Mouse (Mus musculus) layer of hippocampus, adult 2 months (tissue): ENCODE results near the gene Pitpnm3. TPM values are rescaled to one million over a fixed set of nuclear protein-coding genes. Genes with fewer than 3 reads are reported as not detected.

ENCODE experiments used
- DNase-seq, 2 experiments: peaks; one replicate each; pipeline ENCODE4 v3.0.0; 2022; ENCODE audit warnings: low spot score in 2 of 2
- H3K27ac ChIP-seq: fragments of 200-600 bp; 2 replicates; pipeline ENCODE4 v1.8.1; 2022
- H3K4me3 ChIP-seq: fragments of 200-600 bp; 2 replicates; pipeline ENCODE4 v1.8.1; 2022; ENCODE audit warnings: mild to moderate bottlenecking
- CTCF ChIP-seq: fragments of 200-600 bp; conservative IDR thresholded peaks from 2 replicates; pipeline ENCODE4 v1.8.1; 2022; ENCODE audit warnings: antibody characterized with exemption, mild to moderate bottlenecking, moderate library complexity
- total RNA-seq, 2 experiments: library from RNA; stranded (reverse); gene quantifications; 2 replicates each; pipeline ENCODE4 v1.2.3; 2021

Pitpnm3 gene
- total RNA-seq, 2 experiments from 2014 or later = 29.3 to 30.0 TPM

DNA sequence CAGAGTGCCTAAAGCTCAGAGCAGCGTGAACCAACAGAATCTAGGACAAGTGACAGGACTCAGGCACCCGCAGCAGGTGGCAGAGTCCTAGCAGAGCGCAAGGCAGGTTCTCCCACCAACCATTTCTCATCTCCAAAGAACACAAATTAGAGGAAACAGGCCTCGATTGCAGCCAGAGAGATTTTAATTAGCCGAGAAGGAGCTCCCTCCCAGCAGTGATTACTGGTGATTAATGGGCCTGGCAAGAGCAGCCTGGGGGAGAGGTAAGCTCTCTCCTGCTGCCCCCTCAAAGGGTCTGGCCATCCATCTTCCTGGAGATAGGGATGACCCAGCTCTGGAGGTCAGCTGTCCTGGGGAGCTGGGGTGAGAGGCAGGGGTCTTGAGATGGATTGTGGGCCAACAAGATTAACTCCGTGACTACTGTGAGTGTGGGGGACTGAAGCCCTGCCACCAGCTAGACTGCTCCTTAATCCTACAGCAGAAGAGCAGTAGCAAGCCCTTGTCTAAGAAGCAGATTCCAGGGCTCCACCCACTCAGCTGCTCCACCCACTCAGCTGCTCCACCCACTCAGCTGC lies 63.2 kb downstream of the Pitpnm3 start:
- peak overlapping the region; percentile 33; the same call in 1 of the 2 replicates for H3K27ac ChIP-seq
- no peak for DNase-seq
- no peak for TF ChIP-seq CTCF
- no peak overlapping the region for H3K4me3 ChIP-seq

DNA sequence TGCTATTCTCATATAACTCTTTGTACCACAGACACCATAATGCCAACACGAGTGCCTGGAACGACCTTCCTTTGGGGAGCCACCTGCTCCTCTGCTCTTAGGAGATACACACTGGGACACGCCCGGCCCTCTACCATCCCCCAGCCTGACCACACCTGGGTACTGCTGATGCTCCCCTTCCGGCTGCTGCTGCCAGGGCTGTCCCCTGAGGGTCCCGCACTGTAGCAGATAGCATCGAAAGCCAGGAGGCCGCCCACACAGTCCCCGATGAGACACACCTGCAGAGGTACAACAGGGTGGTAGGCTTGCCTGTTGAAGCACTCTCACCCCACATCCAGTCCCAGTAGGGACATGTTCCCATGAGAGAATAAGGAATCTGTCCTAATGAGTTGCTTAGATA lies 64.8 kb downstream of the Pitpnm3 start:
- no peak for TF ChIP-seq CTCF
- no peak for DNase-seq
- H3K27ac ChIP-seq = no peak overlapping the region
- no peak overlapping the region for H3K4me3 ChIP-seq

DNA sequence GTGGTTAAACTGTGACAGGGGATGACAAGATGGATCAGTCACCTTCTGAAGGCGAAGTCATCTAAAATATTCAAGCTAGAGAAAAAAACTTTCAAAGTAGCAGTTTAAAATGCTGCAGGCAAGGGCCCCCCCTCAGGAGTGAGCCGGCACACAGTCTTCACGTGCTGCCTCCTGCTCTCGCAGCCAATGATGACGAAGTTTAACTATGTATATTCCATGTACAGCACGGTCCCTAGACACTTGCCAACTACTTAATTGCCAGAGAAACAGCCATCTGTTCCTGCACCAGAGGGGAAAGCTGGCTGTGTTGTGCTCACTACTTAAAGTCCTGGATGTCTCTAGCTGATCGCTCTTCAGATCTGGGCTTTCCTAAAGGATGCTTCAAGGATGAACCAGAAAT lies 67.6 kb downstream of the Pitpnm3 start:
- Histone ChIP-seq H3K4me3 (no peak overlapping the region), H3K27ac (peak overlapping the region; percentile 53; the same call in 1 of the 2 replicates)
- peak; percentile 49 to 75 for DNase-seq
- TF ChIP-seq CTCF = no peak

DNA sequence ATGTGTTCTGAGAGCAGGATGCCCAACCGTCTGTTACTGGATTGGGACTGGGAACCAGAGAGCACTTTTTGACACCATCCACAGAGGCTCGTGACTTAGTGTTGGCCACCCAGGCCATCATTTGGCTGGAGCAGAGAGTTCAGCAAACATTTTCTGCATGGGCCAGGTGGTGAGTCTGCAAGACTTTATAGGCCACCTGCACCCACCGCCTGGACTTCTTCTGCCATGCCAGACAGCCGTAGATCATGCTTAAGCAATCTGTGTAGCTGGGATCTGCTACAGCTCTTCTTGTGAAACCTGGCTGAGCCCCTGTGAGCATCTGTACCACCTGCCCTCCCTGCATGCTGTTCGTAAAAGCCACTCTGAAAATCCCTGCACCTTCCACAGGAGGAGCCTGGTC lies 68.3 kb downstream of the Pitpnm3 start:
- DNase-seq = no peak
- H3K4me3 ChIP-seq = no peak overlapping the region
- peak overlapping the region; percentile 53; the same call in 1 of the 2 replicates for H3K27ac ChIP-seq
- no peak for TF ChIP-seq CTCF

DNA sequence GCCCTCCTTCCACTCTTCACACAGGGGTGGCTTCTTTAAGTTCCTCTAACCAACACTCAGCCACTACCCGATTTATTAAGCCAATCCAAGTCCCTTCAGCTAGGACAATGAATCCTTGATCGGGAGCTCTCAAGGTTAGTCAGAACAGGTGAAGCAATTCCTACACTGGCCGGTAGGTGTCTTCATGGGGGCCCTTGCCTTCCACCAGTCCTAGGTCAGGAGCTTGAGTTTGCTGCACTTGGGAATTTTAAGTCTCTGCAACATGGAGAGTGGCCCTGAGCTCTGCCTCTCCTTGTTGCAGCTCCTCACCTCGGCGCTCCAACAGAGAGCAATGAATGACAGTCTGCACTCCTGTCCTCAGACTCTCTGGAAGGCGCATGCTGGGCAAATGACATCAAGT lies 69.2 kb downstream of the Pitpnm3 start:
- Histone ChIP-seq H3K27ac (no peak overlapping the region), H3K4me3 (no peak overlapping the region)
- peak; percentile 69 for TF ChIP-seq CTCF
- no peak for DNase-seq

DNA sequence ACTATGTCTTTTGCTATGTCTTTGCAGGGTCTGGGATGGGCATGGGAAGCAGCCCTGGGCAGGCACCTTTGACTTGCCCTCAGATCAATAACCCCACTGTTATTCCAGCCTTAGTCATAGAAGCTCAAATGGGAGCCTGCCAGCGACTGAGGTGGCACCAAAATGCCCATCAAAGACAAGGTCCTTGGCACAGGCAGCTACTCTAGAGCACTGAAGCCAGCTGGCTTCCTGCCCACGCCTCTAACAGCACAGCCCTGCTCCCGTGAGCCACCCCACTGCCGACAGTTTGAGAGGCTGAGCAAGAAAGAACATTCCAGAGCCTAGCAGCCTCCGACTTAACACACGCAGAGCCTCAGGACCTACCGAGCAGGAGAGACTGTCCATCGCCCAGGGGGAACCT lies 70.5 kb downstream of the Pitpnm3 start:
- H3K27ac ChIP-seq = no peak overlapping the region
- no peak for TF ChIP-seq CTCF
- DNase-seq = no peak
- H3K4me3 ChIP-seq = no peak overlapping the region

DNA sequence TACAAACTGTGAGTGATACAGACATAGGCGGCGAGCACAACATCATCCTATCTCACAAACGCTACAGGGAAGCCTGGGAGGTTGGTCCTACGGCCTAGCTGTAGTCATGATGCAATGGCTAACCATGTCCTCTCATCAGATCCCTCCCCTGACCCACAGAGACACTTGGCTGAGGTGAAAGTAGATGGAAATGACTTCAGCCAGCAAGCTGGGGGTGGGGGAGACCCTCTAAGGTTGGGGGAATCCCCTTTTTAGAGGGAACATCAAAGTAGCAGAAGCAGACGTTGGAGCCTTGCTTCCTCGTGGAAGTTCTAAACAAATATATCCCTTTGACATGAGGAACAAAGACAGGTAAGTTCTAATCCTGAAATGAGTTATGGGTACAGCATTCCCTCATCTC lies 71.2 kb downstream of the Pitpnm3 start:
- Histone ChIP-seq H3K4me3 (no peak overlapping the region), H3K27ac (no peak overlapping the region)
- DNase-seq = no peak
- no peak for TF ChIP-seq CTCF

DNA sequence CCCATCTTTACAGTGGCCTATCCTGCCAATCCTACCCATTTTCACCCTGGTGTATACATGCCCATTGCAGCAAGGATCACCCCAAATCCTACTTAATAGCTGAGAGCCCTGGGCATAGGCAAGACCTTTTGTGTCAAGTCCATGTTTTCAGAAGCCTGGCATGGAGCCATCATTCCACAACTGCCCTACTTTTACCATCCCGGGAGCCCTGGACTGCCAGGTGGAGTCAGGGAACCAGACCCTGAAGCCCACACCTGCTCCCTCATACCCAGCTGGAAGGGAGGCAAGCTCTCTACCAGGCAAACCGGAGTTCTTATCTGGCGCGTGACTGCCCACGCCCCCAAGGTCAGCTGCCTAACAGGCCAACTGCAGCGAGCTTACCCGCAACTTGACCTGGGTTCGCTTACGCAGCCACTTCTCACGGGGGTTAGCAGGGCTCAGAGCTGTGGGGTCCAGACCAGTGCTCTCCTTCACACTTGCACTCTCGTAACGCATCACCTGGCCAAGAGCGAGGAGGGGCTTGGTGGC lies 74.4 kb downstream of the Pitpnm3 start:
- Histone ChIP-seq H3K27ac (no peak overlapping the region), H3K4me3 (no peak overlapping the region)
- no peak for DNase-seq
- no peak for TF ChIP-seq CTCF

DNA sequence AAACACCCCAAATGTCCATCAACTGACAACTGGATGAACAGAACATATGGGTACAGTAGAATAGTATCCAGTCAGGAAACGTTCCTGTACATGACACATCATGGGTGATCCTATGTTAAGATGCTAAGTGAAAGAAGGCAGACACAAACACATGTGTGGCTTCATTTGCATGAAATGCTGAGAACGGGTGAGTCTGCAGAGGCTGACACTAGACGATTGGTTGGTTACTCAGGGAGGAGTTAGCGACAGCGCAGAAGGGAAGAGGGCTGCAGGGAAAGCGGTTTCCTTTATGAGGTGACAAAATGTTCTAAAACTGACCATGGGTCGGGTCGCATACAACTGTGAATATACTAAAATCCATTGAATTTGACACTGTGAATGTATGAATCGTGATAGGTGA lies 75.2 kb downstream of the Pitpnm3 start:
- TF ChIP-seq CTCF = no peak
- DNase-seq = no peak
- no peak overlapping the region for H3K4me3 ChIP-seq
- no peak overlapping the region for H3K27ac ChIP-seq

DNA sequence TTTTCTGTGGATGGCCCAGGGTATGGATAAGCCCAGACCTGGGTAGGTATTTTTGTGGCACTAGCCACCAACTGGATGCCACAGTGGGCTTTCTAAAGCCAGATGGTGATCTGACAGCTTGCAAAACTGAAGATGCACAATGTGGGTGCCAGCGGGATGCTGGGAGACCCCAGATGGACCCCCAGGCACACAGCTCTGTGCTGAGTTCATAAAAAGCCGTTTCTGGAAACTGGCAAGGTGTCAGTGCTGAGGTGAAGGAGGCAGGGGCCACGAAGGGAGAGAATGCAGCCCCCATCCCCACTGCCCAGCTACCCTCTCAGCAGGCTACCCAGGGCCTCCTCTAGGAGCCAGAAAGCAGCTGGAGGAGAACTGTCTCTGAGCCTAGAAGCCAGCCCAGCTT lies 78.4 kb downstream of the Pitpnm3 start:
- no peak for TF ChIP-seq CTCF
- DNase-seq = no peak
- Histone ChIP-seq H3K4me3 (no peak overlapping the region), H3K27ac (no peak overlapping the region)

DNA sequence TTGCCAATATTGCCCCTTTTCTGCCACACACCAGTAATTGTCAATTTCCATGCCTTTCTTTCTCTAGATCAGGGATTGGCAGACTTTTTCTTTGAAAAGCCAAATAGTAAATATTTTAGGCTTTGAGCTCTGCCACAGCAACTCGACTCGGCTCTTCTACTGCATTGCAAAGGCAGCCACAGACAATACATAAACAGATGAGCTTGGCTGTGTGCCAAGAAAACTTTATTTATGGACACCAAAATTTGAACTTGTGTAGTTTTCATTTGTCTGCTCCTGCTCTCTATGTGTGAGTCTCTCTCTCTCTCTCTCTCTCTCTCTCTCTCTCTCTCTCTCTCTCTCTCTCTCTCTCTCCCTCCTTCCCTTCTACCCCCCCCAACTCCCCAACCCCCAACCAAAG lies 80.4 kb downstream of the Pitpnm3 start:
- TF ChIP-seq CTCF = no peak
- H3K4me3 ChIP-seq = no peak overlapping the region
- no peak for DNase-seq
- H3K27ac ChIP-seq = no peak overlapping the region

DNA sequence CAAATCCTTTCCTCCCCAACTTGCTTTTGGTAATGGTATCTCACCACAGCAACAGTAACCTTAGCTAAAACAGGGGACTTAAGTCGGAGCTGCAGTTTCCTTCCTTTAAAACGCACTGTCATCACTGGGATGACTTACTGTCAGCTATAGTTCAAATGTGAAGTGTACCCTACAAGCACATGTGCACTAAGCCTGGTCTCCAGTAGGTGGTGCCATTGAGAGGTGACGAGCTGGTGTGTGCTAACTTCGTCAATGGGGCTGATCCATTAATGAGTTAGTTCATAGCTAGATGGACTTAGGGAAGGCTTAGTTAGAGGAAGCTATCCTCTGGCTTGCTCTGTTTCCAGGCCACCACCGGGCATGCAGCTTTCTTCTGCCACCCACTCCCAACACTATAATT lies 82.9 kb downstream of the Pitpnm3 start:
- Histone ChIP-seq H3K4me3 (no peak overlapping the region), H3K27ac (no peak overlapping the region)
- peak; percentile 74 to 84 for DNase-seq
- peak; percentile 94 for TF ChIP-seq CTCF

DNA sequence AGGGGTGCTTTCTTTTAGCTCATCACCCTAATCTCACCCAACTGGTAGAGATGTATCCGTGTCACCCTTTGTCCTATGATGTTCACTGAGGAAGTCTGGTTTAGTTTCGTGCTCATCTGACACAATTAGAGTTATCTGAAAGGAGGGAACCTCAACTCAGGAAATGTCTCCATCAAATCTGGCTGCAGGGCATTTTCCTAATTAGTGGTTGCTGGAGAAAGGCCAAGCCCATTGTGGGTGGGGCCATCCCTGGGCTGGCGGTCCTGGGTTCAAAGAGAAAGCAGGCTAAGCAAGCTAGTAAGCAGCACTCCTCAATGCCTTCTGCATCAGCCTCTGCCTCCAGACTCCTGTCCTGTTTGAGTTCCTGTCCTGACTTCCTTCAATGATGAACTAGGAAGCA lies 83.4 kb downstream of the Pitpnm3 start:
- DNase-seq = no peak
- Histone ChIP-seq H3K4me3 (no peak overlapping the region), H3K27ac (no peak overlapping the region)
- no peak for TF ChIP-seq CTCF
